Mouse (Mus musculus): ENCODE results near the gene Ercc4.

GRCm38 (mm10) chr16:13125357-13125756 is 15.9 kb downstream of the Ercc4 start:
- TF ChIP-seq CTCF (conservative IDR thresholded peaks at IDR 0.05; ENCODE audit: low read length) = no peak
- TF ChIP-seq POU5F1 (IDR thresholded peaks at IDR 0.05; ENCODE audit: borderline replicate concordance, low read length) = no peak
- TF ChIP-seq NANOG (IDR thresholded peaks at IDR 0.05; ENCODE audit: borderline replicate concordance, low read length) = no peak
